Mouse (Mus musculus): Measurements from ENCODE around the gene Rassf6.

DNA sequence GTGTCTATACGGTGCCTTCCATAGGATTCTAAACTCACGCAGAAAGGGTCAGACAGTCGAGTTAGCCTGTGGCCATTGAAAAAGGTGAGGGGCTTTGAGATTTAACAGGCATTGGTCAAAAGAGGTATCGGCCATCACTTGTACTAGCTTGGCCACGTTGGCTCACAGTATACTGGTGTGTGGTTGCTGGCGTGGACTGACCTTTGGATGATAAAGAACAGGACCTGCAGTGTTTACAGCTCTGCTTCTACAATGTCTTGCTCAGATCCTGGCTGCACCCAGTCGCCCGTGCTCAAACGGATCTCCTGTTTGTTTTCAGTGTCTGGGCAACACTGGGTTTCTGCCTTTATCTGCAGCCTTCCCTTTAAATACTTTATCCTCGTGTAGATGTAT, 757 bp upstream of the Rassf6 start:
- TF ChIP-seq POLR2A (IDR thresholded peaks at IDR 0.05; ENCODE audit: borderline replicate concordance, extremely low read depth, insufficient read depth, insufficient read length, poor library complexity, severe bottlenecking) (no peak), CTCF (IDR thresholded peaks at IDR 0.05; ENCODE audit: borderline replicate concordance, extremely low read depth, insufficient read depth, insufficient read length) (no peak)

Measured in brain, embryonic 14.5 days (tissue).